In the genomic region with DNA sequence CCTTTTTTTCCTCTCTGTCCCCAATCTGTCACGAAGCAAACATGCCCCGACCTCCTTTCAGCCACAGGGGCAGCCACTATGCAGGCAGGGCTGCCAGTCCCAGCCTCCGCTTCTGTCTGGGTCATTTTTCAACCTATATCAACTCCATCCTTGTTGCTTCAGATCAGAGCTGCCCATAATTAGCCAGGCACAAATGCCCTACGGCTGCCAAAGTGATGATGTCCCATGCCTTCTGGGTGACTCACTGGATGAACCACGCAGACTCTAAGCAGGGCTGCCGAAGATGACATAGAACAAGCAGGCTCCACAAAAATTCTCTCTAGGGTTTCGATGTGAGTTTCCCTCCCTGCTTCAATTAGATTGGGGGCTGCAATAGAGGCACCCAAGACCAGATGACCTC, we compare ENCODE assay signal across 13 mouse cellular contexts.
DNase-seq lines count a peak whose midpoint lies in the region; ATAC-seq lines count a peak whose summit lies in the region.
"Had no signal": no experiment of that assay in that cellular context is flagged by ENCODE, and none has a peak within 500 bp of the region (broad histone marks: within the 10 kb centered on the region; RNA-seq: fewer than 3 reads in every experiment).

No protein-coding gene starts in this region.

- H3K4me3 ChIP-seq in heart, embryonic 12.5 days = no peak overlapping the region
- H3K4me3 ChIP-seq in kidney, embryonic 16.5 days (ENCODE audit: low read length) = no peak overlapping the region
- no peak overlapping the region for H3K4me3 ChIP-seq in forebrain, embryonic 10.5 days
- H3K4me3 ChIP-seq: embryonic facial prominence, embryonic 10.5 days; left cerebral cortex, adult 2 months had no signal

- H3K4me2 ChIP-seq in heart, embryonic 12.5 days = no peak overlapping the region
- no peak overlapping the region for H3K4me2 ChIP-seq in kidney, embryonic 16.5 days (replicated peaks; ENCODE audit: low read depth, low read length)

- H3K9ac ChIP-seq in heart, embryonic 12.5 days = peak overlapping the region; percentile 45; the same call in 1 of the 2 replicates
- no peak overlapping the region for H3K9ac ChIP-seq in kidney, embryonic 16.5 days (replicated peaks; ENCODE audit: low read length)

- 36% methylated on average over 7 of the region's 7 CpGs for WGBS in heart, embryonic 12.5 days
- WGBS in kidney, embryonic 16.5 days = 77% methylated on average over 7 of the region's 7 CpGs
- 88% methylated on average over 7 of the region's 7 CpGs for WGBS in forebrain, embryonic 10.5 days

- peak overlapping the region; percentile 64 for H3K27ac ChIP-seq in heart, embryonic 12.5 days (ENCODE audit: poor library complexity, severe bottlenecking)
- H3K27ac ChIP-seq in kidney, embryonic 16.5 days (ENCODE audit: low read length) = no peak overlapping the region
- no peak overlapping the region for H3K27ac ChIP-seq in forebrain, embryonic 10.5 days
- H3K27ac ChIP-seq: embryonic facial prominence, embryonic 10.5 days; left cerebral cortex, adult 2 months had no signal

- DNase-seq in urinary bladder, postnatal 14 days (ENCODE audit: low spot score) = peak; percentile 20
- DNase-seq in urinary bladder, adult 18-20 months (ENCODE audit: low spot score in 2 of 2) = no peak
- DNase-seq in cerebellum, adult 11 months = peak; percentile 33
- no peak for DNase-seq in right cerebral cortex, postnatal 10 days (ENCODE audit: low spot score in 2 of 2)
- no peak for DNase-seq in thymus, postnatal 14 days
- no peak for DNase-seq in forebrain, embryonic 10.5 days (ENCODE audit: extremely low spot score, low spot score)
- DNase-seq: kidney, adult 11 months had no signal

- ATAC-seq in heart, embryonic 12.5 days (ENCODE audit: insufficient number of reproducible peaks, low FRiP score) = peak; percentile 27; the same call in 1 of the 2 replicates
- no peak for ATAC-seq in kidney, embryonic 16.5 days (ENCODE audit: low FRiP score, low TSS enrichment)
- ATAC-seq: forebrain, embryonic 14.5 days had no signal

- H3K27me3 ChIP-seq in heart, embryonic 12.5 days (replicated peaks) = no peaks in the 10 kb centered on the region
- H3K27me3 ChIP-seq in kidney, embryonic 16.5 days (ENCODE audit: insufficient read depth, low read length) = no peaks in the 10 kb centered on the region
- no peaks in the 10 kb centered on the region for H3K27me3 ChIP-seq in forebrain, embryonic 10.5 days (ENCODE audit: poor library complexity, severe bottlenecking)

- no peaks in the 10 kb centered on the region for H3K9me3 ChIP-seq in heart, embryonic 12.5 days (replicated peaks)
- no peaks in the 10 kb centered on the region for H3K9me3 ChIP-seq in kidney, embryonic 16.5 days (ENCODE audit: low read length)
- H3K9me3 ChIP-seq in forebrain, embryonic 10.5 days = no peaks in the 10 kb centered on the region
- H3K9me3 ChIP-seq: embryonic facial prominence, embryonic 10.5 days had no signal

- peaks cover 70% of the 10 kb centered on the region for H3K4me1 ChIP-seq in heart, embryonic 12.5 days (replicated peaks)
- peaks cover 21% of the 10 kb centered on the region for H3K4me1 ChIP-seq in kidney, embryonic 16.5 days (ENCODE audit: insufficient read depth, low read length)
- H3K4me1 ChIP-seq in forebrain, embryonic 10.5 days = peaks cover 15% of the 10 kb centered on the region

- no peaks in the 10 kb centered on the region for H3K36me3 ChIP-seq in heart, embryonic 12.5 days
- H3K36me3 ChIP-seq in kidney, embryonic 16.5 days (ENCODE audit: insufficient read depth, low read length) = no peaks in the 10 kb centered on the region
- H3K36me3 ChIP-seq in forebrain, embryonic 10.5 days (replicated peaks) = no peaks in the 10 kb centered on the region
- H3K36me3 ChIP-seq: embryonic facial prominence, embryonic 10.5 days; G1E had no signal

Comparison
In these comparisons a context has a peak if more than half of its experiments do, and no peak if none do; other contexts are left out.
1. DNase-seq: peak in urinary bladder, postnatal 14 days (single experiment) and cerebellum, adult 11 months (single experiment); none in urinary bladder, adult 18-20 months (0 of 2), right cerebral cortex, postnatal 10 days (0 of 2), thymus, postnatal 14 days (single experiment) and forebrain, embryonic 10.5 days (single experiment).